Mouse (Mus musculus) thymus, adult 2 months (tissue): ENCODE data around the gene Emc8.

Experiments used
- CTCF ChIP-seq: fragments of 200-500 bp; IDR thresholded peaks from 2 replicates; pipeline ENCODE4 v1.5.1; 2012; ENCODE audit warnings: mild to moderate bottlenecking, control low read depth, low read length, moderate library complexity, borderline replicate concordance; ENCODE audit not compliant: control insufficient read depth, poor library complexity, insufficient read depth; ENCODE audit errors: extremely low read depth
- POLR2A ChIP-seq: fragments of 200-500 bp; IDR thresholded peaks from 2 replicates; pipeline ENCODE4 v1.6.1; 2012; ENCODE audit warnings: mild to moderate bottlenecking, low read length, control low read depth, moderate library complexity; ENCODE audit not compliant: control insufficient read depth, poor library complexity, insufficient read depth; ENCODE audit errors: extremely low read depth

DNA sequence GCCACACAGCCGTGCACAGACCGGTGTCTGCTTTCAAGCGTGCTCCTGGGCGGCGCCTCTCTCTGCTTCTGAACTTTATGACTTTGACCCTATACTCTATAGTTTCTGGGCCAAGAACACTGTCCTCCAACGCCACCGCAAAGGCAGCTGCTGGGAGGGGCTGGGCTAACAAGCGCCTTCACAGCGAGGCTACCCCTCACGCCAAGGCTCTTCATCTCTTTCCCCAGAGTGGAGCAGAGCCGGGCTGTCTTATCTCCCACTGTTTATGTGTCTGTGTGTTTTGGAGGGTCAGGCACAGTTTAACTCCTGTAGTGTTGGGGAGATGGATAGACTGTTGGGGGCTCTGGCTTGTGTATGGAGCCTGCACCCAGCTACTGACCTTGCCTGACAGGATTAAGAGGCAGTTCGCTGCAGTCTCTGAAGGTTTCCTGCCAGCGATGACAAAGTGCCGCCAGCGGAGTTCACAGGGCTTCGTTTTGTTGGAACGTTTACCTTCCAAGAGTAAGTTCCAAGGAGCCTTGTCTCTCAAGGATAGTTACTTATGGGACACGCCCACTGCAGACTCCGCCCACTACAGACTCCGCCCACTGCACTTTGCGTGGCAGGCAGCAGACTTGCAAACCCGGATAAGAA is 25.6 kb upstream of the Emc8 start:
- TF ChIP-seq CTCF, result no peak
- no peak for TF ChIP-seq POLR2A
